Mouse (Mus musculus): Measurements from ENCODE around the gene Arhgap23. TPM values are rescaled to one million over a fixed set of nuclear protein-coding genes. Genes with fewer than 3 reads are reported as not detected.

Arhgap23 gene
- polyA plus RNA-seq, 1 experiment: 26.0 TPM

DNA sequence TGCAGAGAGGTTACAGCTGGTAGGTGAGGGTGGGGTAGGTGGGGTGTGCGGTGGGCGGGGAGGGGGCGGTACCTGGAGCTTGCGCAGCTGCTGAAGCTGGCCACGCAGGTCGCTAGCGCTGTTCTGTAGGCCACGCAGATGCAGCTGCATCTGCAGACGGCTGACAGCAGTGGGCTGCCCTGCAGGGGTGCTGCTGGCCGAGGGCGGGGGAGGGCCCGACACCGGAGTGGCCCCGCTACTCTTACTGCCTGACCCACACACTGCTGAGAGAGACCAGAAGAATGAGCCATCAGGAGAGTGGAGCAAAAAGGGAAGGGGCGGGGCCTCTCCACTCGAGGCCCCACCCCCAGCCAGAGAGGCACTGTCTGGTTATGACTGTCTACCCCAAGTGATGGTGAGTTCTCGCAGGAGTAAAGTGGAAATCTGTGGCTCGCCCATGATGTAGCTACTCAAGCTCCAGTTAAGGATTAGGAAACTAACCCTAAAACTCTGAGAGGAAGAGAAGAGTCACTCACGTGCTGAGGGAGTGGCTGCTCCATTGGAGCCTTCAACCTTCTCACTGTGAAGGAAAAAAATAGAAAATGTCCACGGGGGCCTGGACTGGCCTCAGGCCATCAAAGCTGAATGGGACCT is 117.7 kb downstream of the Arhgap23 start:
- no peak for DNase-seq (ENCODE audit: low spot score)

DNA sequence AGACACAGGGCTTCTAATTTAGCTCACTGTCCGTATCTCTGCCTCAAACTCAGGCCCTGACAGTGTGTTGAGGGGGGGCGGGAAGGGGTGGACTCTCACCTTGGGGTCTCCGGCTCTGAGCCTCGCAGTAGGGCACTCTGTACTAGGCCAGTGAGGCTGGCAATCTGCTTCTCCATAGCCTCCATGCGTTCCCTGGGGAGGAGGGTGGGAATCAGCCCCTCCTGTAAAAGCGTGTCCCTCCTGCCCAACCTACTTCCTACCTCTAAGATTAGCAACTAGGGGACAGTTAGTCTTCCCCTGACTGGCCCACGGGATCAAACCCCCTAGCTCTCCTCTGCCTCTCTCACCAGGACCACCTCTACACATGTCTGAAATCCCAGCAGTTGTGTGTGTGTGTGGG is 118.3 kb downstream of the Arhgap23 start:
- no peak for DNase-seq (ENCODE audit: low spot score)

DNA sequence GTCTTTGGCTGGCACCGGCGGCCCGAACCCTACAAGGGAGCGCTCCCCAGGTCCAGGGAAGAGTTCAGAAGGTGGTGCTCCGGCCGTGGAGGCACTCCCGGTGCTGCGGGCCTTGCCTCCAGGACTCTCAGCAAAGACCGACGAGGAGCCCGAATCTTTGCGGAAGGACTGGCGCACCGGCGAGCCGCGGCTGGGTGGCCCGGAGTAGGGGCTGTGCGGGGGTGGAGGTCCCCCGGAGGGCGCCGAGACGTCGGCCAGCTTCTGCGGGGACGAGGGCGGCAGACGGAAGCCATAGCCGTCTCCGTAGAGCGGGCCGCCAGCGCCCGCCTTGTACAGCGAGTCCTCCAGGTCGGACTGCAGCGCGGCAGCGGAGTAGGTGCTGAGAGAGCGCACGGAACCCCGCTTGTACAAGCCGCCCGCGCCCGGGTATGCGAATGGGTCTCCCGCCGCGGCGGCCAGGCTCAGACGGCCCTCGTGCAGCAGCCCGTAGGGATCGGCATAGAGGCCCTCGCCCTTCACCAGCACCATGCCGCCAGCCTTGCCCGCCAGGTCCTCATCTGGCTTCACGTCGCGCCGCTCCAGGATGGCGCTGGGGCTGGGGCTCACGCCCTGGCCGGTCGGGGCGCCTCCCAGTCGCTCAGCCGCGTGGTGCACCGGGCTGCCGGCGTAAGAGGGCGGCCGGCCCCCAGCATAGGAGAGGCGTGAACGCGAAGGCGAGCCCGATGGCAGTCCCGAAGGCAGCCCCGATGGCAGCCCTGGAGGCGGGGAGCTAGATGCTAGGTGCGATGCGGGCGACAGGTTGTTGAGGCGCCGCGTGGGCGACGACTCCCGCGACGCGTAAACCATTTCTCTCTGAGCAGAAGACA is 119.3 kb downstream of the Arhgap23 start:
- no peak for DNase-seq (ENCODE audit: low spot score)

DNA sequence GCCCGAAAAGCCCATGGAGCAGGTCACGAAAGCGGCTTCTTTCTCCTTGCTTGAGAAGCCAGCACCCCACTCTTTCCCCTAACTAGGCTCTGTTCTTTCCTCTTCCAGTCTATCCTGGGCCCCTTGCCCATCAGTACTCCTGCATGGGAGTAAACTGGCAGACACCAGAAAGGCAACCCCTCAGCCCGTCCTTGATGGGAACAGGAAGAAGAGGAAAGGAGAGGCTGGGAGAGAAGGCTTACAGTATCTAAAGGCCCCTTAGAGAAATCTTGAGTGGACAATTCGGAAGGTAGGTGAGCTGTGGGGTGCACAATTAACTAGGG is 119.9 kb downstream of the Arhgap23 start:
- no peak for DNase-seq (ENCODE audit: low spot score)

DNA sequence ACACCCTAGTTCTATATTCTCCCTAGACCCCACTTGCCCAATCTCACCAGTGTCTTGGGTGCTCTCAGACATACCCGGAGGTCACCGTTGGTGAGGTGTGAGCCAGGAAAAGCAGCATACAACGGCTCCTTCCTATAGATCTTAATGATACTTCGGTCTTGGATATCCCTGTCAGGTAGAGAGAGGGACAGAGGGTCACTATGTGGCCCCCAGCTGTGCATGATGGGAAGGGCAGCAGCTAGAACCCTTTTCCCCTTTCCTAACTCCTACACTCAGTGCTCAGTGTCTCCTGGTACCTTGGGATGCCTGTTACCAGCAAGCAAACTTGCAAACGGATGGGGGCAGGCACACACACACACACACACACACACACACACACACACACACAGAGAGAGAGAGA is 120.3 kb downstream of the Arhgap23 start:
- DNase-seq (ENCODE audit: low spot score): no peak

DNA sequence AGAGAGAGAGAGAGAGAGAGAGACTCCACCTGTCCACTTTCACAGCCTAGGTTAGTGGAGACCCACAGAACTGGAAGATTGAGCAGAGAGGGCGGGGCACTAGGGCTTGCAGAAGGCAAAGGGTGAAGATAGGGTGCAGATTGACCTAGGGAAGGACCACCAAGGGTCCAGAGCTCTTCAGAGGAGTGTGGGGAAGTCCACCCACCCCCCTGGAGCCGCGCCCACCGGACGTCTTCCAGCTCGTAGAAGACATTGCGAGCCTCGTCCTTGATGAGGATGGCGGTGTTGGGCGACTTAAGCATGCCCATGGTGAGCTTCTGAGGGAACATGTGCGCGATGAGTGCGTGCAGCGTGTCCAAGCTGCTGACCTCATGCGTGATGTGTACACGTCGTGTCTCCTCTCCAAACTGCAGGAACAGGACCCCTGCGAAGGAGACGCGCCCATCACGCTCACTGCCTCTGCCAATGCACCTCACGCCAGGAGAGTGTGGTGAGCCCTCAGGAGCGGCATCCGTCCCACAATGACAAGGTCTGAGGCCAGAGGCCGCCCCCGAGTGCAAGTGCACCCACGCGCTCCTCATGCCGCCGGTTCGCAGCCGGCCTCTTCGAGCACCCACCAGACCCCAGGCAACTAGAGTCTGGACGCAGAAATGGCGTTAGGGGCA is 120.9 kb downstream of the Arhgap23 start:
- DNase-seq (ENCODE audit: low spot score): no peak

DNA sequence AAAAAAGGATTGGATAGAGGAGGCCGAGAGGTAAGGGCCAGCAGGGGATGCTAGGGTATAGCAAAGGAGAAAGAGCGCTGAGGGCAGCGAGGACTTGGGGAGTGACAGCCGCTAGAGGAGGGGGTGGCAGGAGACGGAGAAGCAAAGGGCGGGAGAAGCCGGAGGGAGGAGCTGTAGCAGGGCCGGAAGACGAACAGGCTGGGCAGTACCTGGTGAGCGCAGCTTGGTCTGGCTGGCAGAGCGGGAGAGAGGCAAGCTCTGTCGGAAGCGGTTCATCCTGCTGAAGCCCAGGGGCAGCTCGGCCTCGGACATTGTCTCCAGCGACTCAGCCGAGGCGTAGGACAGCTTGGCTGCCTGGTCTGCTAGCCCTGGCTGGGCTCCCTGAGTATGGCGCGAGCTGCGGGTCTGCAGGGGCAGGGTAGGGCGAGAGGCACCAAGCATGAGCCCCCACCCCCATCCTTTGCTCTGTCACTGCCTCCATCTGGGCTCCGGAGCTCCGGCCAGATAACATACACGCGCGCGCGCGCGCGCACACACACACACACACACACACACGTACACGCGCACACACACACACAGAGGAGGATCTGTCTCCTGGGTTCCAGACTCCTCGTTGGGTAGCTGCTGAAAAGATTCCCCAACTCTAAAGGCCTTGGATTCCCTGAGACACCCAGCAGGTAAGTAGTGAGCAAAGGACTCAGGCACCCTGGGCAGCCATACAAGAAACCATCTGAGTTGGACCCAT is 121.7 kb downstream of the Arhgap23 start:
- no peak for DNase-seq (ENCODE audit: low spot score)

DNA sequence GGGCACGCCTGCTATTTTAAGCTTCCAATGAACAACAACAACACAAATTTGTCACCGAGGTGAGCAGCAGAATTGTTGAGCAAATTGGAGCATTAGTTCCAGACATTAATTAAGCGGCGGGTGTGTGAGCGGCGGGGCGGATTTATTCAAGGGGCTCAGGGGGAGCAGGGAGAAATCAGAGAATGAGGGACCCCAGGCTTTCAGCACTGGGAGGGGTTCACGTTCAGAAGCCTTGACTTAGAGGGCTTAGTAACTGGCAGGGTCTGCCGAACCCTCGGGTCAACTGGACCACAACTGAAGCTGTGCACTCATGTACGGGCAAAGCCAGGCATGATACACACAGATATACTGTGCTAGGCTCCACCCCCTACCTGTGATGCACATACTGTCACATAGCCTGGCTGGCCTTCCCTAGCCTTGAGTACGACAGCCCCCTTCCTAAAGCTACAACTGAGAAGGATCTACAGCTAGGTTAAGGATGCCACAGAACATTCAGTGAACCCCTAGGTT is 122.3 kb downstream of the Arhgap23 start:
- no peak for DNase-seq (ENCODE audit: low spot score)

DNA sequence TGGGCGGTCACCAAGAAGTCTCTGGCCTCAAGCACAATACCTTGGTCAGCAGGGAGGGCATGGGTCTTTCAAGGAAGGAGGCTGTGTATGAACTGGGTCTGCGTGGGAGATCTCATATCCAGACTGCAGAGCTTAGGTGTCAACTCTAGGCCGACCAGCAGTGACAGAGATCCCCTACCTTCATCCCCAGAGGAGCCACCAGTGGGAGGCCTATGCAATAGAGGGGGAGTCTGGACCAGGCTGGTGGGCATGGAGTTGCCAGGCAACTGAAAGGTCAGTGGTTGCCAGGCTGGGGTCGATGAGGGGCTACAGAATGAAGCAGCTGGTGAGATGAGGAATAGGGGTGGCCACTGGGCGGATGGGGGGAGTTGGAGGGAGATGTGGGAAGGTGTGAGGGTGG is 124.3 kb downstream of the Arhgap23 start:
- DNase-seq (ENCODE audit: low spot score): no peak

DNA sequence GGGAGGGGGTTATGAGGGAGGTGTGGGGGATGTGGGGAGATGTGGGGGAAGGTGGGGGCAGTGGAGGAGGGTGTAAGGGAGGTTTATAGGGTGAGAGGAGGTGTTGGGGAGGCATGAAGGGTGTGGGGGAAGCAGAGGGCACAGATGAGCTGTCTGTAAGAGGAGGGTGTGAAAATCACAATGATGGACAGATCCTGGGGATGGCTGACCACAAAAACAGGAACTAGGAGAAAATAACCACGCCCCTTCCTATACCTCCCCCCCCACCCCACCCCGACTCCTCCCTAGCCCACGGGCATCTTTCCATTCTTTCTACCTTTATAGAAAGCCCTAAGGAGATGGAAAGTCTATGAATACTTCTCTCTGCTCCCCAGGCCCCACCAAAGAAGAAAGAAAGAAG is 124.8 kb downstream of the Arhgap23 start:
- no peak for DNase-seq (ENCODE audit: low spot score)

DNA sequence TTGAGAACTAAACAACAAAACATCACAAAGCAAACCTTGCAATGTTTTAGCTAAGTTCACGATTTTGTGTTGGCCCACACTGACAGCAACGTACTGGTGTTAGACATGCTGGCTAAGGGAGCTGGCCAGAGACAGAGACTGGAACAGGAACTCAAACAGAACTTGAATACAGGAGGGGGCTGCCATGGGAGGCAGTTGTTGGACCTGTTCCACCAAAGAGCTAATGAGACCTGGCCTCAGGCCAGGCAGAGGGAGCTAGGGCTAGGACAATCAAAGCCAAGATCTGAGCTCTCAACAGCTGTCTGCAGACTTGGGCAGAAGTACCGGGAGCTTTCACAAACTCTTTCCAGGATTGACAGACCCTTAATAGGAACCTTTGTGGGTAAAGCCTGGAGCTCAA is 125.3 kb downstream of the Arhgap23 start:
- DNase-seq (ENCODE audit: low spot score): no peak

DNA sequence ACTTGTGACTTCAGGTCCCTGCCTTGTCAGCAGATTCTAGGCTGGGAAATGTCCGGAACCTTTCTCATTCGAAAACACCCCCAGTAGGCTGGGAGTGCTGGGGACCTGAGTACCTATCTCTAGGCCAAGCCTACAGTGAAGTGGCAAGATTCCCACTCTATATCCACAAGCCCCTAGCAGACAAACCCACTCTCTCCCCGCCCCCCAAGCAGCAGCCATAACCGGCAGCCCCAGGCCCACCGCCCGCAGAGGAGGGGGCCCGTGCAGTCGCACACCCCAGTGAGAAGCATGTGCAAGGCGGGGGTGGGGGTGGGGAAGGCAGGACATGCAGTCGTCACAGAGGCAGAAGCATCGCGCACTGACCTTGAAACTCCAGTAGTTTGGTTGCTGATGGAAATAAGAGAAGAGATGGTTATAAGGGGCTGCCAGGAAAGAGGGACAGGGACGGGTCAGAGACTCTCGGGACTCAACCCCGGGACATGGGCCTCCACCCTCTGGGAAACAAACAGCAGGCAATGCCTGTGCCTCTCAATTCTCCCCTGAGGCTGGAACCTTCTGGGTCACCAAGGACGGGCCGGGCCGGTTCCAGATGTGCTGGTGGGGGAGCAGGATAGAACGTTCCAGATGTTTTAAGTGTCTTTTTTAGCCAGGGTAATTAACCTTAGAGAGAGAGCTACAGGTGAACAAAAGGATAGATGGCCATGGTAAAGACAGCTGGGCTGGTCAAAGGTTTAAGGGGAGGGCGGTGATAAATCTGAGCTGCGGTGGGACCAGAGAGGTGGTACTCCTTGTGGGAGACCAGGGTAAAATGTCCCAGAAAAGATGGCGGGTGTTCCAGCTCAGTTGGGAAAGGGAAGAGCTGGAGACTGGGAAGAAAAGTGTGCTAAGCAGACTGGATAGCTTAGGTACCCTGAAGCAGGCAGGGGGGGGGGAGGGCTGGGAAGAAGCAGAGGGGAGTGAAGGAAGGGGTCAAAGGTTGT is 127.1 kb downstream of the Arhgap23 start:
- DNase-seq (ENCODE audit: low spot score): no peak

DNA sequence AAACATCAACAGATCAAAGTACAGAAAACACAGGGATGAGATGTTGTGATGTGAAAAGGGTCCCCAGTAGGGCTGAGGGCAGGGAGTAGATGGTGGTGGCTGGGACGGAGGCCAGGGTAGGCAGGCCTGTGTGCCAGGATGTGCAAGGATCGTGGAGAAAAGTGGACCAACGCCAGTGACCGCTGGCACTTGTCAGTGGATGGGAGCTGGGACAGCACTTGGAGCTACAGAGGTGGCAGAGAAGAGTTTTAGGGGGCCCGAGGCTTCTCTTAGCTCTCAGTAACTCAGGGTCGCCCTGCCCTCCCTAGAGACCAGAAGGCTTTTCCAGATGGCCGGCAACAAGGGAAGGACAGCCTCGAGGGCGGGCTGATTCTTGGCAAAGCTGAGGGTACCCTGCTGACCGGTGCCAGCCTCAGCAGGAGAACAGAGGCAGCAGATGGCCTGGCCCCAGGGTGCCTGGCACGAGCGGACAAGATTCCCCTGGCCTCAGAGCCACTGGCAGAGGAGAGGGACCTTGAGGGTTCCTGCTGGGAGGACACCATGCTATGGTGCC is 127.9 kb downstream of the Arhgap23 start:
- no peak for DNase-seq (ENCODE audit: low spot score)

DNA sequence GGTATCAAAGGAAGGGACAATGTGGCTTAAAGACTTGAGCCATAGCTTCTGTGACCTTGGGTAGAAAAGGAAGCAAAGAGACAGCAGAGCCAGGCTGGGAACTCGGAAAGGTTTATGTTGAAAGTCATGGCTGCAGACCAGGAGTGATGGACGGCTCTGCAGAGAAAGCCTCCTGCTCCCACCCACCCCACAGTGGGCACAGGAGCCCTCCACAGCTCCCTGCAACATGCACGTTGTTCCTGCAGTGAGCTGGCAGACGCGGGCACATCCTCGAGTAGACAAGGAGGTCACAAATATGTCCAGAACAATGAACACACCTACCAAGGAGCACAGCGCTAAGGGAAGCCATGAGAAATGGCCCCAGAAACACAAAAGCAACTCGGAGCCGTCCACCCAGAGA is 128.6 kb downstream of the Arhgap23 start:
- DNase-seq (ENCODE audit: low spot score): no peak

DNA sequence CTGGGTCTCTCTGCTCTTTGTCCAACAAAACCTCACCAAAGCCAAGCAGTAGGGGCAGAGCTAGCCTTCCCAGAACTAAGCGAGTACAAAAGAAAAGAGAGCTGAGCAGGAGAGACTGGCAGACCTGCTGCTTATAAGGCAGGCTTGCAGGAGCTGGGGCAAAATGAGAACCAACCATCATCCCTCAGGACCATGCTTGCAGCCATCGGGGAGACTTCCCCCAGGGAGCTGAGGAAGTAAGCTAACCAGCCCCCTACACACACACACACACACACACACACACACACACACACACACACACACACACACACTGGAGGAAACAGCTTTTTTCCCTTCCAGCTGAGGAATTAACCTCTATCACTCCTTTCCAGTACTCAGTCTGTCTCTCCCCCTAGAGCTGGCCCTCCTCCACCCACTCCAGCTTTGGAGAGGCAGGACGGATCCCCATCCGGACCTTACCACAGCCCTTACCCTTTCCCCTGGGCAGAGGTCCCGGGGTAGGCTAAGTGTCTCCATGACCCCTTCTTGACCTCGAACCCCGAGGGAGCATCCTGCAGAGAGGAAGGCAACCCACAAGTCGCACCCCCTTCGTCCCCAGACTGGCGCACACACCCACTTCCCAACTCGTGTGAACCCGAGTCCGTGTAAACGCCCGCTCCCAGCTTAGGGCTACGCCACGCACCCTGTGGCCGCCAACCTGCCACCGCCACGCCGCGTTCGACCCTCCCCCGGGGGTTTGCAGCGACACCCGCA is 130.7 kb downstream of the Arhgap23 start:
- no peak for DNase-seq (ENCODE audit: low spot score)

DNA sequence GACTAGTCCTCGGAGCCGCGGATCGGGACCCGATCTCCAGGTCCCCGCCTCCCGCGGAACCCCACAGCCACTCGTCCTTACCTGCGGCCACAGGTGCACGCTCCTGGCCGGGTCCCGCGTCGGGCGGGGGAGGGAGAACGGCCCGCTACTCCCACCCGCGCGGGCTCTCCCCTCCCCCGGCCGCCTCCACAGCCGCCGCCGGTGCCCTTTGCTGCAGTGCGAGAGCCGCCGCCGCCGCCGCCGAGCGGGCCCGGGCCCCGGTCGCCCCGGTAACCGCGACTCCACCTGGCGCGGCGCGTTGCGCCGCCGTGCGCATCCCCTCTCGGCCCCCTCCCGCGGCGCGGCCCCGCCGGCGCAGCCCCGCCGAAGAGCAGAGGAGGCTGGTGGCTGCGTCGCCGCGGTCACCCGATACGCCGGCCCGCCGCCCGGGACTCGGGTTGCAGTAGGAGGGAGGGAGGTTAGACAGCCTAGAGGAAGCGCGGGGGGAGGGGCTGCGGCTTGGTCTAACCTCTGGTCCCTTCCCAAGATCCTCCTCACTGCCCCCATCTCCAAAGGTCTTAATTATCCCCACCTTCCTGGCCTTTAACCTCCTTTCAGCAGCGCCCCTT is 131.6 kb downstream of the Arhgap23 start:
- no peak for DNase-seq (ENCODE audit: low spot score)

DNA sequence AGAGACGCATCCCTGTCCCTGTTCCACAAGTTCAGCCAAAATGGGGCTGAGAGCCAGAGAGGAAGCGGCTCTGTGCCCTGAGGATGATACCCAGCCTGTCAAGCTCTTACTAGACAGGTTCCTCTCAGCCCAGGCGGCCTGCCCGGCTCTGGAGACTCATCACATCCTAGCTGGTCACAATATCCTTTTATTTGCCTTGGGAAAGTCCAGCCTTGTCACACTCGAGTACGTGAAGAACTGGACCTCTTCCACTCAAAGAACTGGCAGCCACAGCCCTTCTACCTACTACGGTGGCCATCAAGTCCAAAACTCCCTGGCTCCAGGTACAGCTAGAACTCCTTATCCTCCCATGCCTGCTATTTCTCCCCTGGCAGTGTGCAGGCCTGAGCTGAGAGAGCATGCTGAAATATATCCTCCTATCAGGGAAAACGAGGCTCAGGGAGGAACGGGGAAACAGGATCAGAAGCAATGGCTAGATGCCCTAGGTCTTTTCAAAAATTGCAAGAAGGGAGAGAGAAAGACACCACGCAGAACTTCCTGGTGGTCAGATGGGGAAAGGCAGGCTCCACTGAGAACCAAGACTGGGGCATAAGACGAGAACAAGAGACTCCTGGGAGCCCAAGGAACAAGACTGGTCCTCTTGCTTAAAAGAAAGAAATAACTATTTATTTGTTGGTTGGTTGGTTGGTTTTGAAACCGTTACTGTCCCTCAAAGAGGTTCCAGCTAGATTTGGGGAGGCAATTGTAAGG is 132.8 kb downstream of the Arhgap23 start:
- DNase-seq (ENCODE audit: low spot score): no peak

DNA sequence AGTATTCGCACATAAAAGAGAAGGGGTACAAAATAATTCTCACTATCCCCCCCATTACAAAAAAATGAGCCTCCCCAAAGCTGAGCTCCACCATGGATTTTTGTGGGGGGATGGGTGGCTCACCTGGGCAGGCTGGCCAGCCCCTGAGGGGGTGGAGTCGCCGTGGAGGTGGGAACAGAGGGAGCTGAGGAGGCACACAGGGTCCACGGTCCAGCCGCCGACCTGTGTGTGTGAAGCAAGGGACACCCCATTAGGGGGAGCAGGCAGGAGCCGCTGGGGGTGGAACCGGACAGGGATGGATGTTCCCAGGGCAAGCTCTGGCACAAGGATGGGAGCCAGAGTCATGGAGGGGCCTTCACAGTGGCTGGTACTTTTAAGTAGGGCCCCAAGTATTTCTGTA is 133.4 kb downstream of the Arhgap23 start:
- DNase-seq (ENCODE audit: low spot score): no peak

All from urinary bladder, adult 2 months (tissue).